Mouse (Mus musculus) forebrain, embryonic 16.5 days (tissue): ENCODE results near the gene Yjefn3. TPM values are rescaled to one million over a fixed set of nuclear protein-coding genes. Genes with fewer than 3 reads are reported as not detected.

Experiments used
- ATAC-seq: fragments of 200-750 bp; cut with Nextera tagmentation; 2 replicates; pipeline ENCODE4 v1.8.0; 2017; ENCODE audit warnings: mild to moderate bottlenecking, moderate library complexity
- H3K27ac ChIP-seq: fragments of 300-500 bp; sonication (generic); 2 replicates; pipeline ENCODE4 v1.5.1; 2014; ENCODE audit warnings: low read length, control low read depth
- H3K27me3 ChIP-seq: fragments of 300-500 bp; sonication (generic); replicated peaks from 2 replicates; pipeline ENCODE4 v1.6.1; 2014; ENCODE audit warnings: low read length; ENCODE audit not compliant: control insufficient read depth, insufficient read depth
- H3K36me3 ChIP-seq: fragments of 300-500 bp; sonication (generic); 2 replicates; pipeline ENCODE4 v1.6.1; 2014; ENCODE audit not compliant: control insufficient read depth, insufficient read depth
- H3K4me1 ChIP-seq: fragments of 300-500 bp; sonication (generic); replicated peaks from 2 replicates; pipeline ENCODE4 v1.6.1; 2014; ENCODE audit warnings: low read length; ENCODE audit not compliant: control insufficient read depth, insufficient read depth
- H3K4me2 ChIP-seq: fragments of 300-500 bp; sonication (generic); 2 replicates; pipeline ENCODE4 v1.6.1; 2014; ENCODE audit warnings: mild to moderate bottlenecking, low read length, control low read depth
- H3K4me3 ChIP-seq: fragments of 300-500 bp; sonication (generic); replicated peaks from 2 replicates; pipeline ENCODE4 v1.5.1; 2014; ENCODE audit warnings: mild to moderate bottlenecking, low read length, control low read depth
- H3K9ac ChIP-seq: fragments of 300-500 bp; sonication (generic); replicated peaks from 2 replicates; pipeline ENCODE4 v1.6.1; 2014; ENCODE audit warnings: low read depth, low read length, control low read depth
- H3K9me3 ChIP-seq: fragments of 300-500 bp; sonication (generic); 2 replicates; pipeline ENCODE4 v1.6.1; 2016; ENCODE audit warnings: low read length; ENCODE audit not compliant: control insufficient read depth
- WGBS: fragments of 180-500 bp; shearing (Covaris S2); extraction: QIAGEN DNeasy Blood & Tissue Kit; methylation state at CpG from one replicate; pipeline ENCODE4 v1.1.7; 2014; 5-methylcytosine and 5-hydroxymethylcytosine counted together
- polyA plus RNA-seq: library from polyadenylated mRNA; unstranded; fragments of >200 nt; fragmentation: Nextera tagmentation; extraction: Ambion mirVana; gene quantifications from 2 replicates; pipeline ENCODE4 v1.2.1, GENCODE M21; 2015

Yjefn3 gene
- polyA plus RNA-seq, 1 experiment from 2014 or later = 10.1 TPM

DNA sequence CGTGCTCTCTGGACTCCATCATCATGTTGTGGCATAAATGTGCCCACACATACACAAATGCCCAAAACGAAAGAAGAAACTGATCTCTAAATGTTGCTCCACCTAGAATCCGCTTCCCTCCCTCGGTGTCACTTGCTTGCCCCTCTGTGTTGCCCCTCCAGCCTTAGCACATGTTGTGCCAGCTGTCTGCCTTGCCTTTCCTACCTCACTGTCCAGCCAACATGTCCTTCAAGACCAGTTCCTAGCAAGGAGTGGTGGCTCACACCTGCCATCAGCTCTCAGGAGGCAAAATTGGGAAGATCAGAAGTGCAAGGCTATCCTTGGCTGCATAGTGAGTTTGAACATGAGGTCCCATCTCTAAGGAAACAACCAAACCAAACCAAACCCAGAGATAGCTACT is 25.1 kb downstream of the Yjefn3 start:
- 90% methylated on average over 4 of the region's 4 CpGs for WGBS
- peaks cover 12% of the 10 kb centered on the region for H3K4me1 ChIP-seq
- H3K4me2 ChIP-seq = no peak overlapping the region
- H3K4me3 ChIP-seq = no peak overlapping the region
- no peaks in the 10 kb centered on the region for H3K36me3 ChIP-seq
- no peak for ATAC-seq
- H3K9me3 ChIP-seq = no peaks in the 10 kb centered on the region
- no peak overlapping the region for H3K27ac ChIP-seq
- H3K9ac ChIP-seq = no peak overlapping the region
- H3K27me3 ChIP-seq = peaks cover 33% of the 10 kb centered on the region

DNA sequence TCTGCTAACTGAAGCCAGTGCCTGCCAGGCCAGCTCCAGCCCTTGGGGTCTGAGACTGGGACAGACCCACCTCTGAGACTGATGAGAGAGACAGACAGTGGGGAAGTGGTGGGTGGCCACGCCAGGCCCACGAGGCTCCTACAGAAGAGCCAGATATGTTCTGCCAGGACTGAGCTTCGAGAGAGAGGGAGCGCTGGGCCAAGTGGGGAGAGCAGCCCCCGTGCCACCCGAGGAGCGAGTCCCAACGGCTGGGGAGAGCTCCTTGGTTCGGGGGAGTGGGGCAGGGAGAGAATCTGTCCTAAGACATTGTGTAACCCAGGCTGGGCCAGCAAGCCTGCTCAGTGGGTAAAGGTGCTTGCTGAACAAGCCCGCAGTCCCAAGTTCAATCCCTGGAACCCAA is 25.5 kb downstream of the Yjefn3 start:
- Histone ChIP-seq H3K4me1 (peaks cover 10% of the 10 kb centered on the region), H3K9me3 (no peaks in the 10 kb centered on the region), H3K9ac (no peak overlapping the region), H3K27me3 (peaks cover 29% of the 10 kb centered on the region), H3K27ac (no peak overlapping the region), H3K36me3 (no peaks in the 10 kb centered on the region; the same call in 1 of the 2 replicates), H3K4me3 (no peak overlapping the region), H3K4me2 (no peak overlapping the region)
- WGBS = 80% methylated on average over 10 of the region's 10 CpGs
- ATAC-seq = no peak

DNA sequence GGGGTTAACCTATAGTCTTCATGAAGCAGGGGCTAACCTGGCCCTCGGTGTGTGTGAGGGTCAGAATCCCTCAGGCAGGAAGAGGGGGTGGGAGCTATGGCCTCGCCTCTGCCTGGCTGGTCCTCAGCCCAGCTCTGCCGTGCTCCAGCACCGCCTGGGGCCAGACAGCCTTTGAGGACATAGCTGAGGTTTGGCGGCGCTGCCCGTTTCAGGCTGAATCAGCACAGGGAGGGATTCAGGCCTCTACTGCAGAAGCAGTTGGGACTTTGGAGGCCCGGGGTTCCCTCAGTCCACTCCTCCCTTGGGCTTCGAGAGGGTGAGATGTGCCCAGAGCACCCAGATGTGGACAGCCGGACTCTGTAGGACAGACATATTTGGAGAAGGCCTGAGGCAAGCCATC is 26.4 kb downstream of the Yjefn3 start:
- ATAC-seq = no peak
- 41% methylated on average over 10 of the region's 10 CpGs for WGBS
- peaks cover 4% of the 10 kb centered on the region for H3K4me1 ChIP-seq

DNA sequence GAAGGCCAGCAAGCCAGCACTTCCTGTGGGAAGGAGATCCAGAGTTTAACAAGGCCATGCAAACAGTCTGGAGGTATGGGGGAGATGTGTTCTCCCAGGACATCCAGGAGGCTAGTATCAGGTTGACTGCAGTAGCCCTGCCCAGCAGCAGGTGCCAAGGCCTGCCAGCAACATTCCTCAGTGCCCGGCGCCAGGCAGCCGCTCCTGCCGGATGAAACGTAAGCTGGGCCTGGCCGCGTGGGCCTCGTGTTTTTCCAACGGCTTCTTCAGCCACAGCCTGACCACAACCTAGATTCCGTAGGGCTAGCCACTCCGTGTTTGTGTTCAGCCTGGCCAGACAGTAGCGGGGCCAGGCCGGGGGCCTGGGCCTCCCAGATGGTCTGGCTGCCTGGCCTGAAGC is 27.9 kb downstream of the Yjefn3 start:
- Histone ChIP-seq H3K4me2 (no peak overlapping the region), H3K27me3 (peaks cover 6% of the 10 kb centered on the region), H3K36me3 (no peaks in the 10 kb centered on the region; the same call in 1 of the 2 replicates), H3K4me1 (no peaks in the 10 kb centered on the region), H3K27ac (no peak overlapping the region), H3K9me3 (no peaks in the 10 kb centered on the region), H3K4me3 (no peak overlapping the region), H3K9ac (no peak overlapping the region)
- WGBS = 86% methylated on average over 13 of the region's 13 CpGs
- ATAC-seq = no peak

More for the DNA sequence above, 26.4 kb downstream of the Yjefn3 start:
- no peaks in the 10 kb centered on the region; the same call in 1 of the 2 replicates for H3K36me3 ChIP-seq
- no peak overlapping the region for H3K4me3 ChIP-seq
- H3K27me3 ChIP-seq = peaks cover 20% of the 10 kb centered on the region
- no peak overlapping the region for H3K9ac ChIP-seq
- no peaks in the 10 kb centered on the region for H3K9me3 ChIP-seq
- H3K27ac ChIP-seq = no peak overlapping the region
- no peak overlapping the region for H3K4me2 ChIP-seq

DNA sequence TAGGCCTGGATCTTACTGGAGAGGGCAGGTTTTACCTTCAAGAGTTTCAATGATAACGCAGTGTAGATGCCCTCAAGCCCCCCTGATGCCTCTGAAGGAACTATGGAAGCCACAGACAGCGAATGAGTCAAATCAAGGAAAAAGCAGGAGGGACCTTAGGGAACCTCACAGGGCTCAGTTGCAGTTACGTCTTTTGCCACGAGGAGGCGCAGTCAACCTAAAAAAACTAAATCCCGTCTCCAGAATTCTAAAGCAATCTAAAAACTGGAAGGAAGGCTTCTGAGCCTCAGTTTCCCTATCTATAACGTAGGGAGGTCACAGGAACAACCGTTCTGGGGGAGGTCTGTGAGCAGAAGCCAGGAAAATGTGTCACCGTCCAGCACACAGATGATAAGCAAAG is 28.4 kb downstream of the Yjefn3 start:
- Histone ChIP-seq H3K4me2 (no peak overlapping the region), H3K4me3 (no peak overlapping the region), H3K36me3 (no peaks in the 10 kb centered on the region; the same call in 1 of the 2 replicates), H3K27me3 (peaks cover 2% of the 10 kb centered on the region), H3K9ac (no peak overlapping the region), H3K27ac (no peak overlapping the region), H3K4me1 (no peaks in the 10 kb centered on the region), H3K9me3 (no peaks in the 10 kb centered on the region)
- 11% methylated on average over 9 of the region's 9 CpGs for WGBS
- no peak for ATAC-seq

DNA sequence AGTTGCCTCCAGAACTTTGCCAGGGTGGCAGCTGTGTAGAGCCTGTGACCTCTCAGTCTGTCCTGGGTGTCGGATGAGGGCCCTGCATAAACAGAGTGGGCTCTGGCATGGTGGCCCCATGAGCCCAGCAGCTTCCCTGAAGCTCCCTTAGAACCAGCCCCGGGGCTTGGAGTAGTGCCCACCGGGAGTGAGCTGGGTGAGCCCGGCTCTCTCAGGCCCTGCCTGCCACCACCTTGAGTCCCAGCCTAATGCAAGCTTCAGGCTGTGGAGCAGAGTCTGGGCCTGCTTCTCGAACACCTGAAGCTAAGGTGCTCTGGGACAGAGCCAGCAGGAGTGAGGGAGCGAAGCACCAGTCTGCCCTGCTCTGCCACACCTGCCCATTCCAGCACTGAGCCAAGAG is 31.6 kb downstream of the Yjefn3 start:
- H3K36me3 ChIP-seq = no peaks in the 10 kb centered on the region; the same call in 1 of the 2 replicates
- no peak for ATAC-seq
- no peaks in the 10 kb centered on the region for H3K4me1 ChIP-seq
- H3K4me2 ChIP-seq = no peak overlapping the region
- H3K9ac ChIP-seq = no peak overlapping the region
- no peaks in the 10 kb centered on the region for H3K27me3 ChIP-seq
- H3K9me3 ChIP-seq = no peaks in the 10 kb centered on the region
- WGBS = 93% methylated on average over 6 of the region's 6 CpGs
- no peak overlapping the region for H3K4me3 ChIP-seq
- H3K27ac ChIP-seq = no peak overlapping the region

DNA sequence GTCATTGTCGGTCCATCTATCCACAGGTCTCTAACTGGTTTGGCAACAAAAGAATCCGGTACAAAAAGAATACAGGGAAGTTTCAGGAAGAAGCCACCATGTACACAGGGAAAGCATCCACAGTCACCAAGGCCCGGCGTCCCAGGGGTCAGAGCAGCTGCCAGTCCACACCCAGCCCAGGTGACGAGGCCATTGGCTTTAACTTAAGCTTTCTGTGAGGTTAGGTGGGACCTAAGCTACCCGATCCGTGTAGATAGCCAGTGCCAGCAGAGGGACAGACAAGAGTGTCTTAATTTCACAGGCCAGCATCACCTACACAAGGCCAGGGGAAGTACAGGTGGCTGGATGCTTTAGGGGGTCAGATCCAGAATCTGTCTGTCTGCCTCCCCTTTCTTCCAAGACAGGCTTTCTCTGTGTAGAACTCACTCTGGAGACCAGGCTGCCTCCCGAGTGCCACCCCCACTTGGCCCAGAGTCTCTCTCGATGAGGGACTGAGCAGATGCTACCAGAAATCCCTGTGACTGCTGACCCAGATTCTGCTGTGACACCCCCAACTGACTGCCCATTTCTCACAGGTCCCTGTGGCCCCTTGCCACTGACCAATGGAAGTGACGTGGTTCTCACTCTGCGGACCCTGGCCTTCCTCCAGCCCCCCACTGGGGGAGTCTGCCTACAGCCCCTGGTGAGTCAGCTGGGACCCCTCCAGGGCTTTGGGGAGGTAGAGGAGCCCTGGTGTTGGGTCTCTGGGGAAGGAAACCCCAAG is 32.3 kb downstream of the Yjefn3 start:
- Histone ChIP-seq H3K4me3 (no peak overlapping the region), H3K4me1 (no peaks in the 10 kb centered on the region), H3K27me3 (no peaks in the 10 kb centered on the region), H3K36me3 (no peaks in the 10 kb centered on the region; the same call in none of the 2 replicates), H3K4me2 (no peak overlapping the region), H3K9ac (no peak overlapping the region), H3K27ac (no peak overlapping the region), H3K9me3 (no peaks in the 10 kb centered on the region)
- WGBS = 87% methylated on average over 11 of the region's 11 CpGs
- ATAC-seq = no peak

DNA sequence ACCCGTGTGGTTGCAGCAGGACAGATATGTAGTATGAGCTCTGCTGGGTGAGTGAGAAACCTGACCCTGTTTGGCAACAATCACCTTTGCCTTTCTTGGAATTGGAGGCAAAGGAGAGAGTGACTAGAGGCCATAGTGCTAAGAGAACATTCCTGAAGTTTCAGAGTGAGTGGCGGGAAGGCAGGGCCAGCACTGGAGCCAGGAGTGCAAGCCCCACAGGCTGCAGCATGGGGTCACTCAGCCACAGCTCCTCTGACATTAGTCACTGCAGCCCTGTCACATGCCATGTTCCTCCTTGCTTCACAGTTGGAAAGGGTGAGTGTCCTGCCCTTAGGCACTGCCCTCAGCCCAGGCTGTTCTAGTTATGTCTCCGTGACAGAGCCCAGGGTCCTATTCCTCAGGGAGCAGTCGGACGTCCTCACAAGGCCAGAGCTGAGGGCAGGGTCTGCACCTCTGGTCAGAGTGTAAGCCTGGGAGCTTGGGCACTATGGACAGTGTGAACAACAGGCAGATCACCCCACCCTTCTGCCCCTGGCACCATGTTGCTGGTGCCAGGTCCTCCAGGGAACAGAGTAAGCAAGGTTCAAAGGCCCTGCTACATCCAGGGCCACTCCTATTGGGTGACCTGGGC is 34.7 kb downstream of the Yjefn3 start:
- 88% methylated on average over 5 of the region's 5 CpGs for WGBS
- H3K4me2 ChIP-seq = no peak overlapping the region
- H3K9ac ChIP-seq = no peak overlapping the region
- no peaks in the 10 kb centered on the region for H3K4me1 ChIP-seq
- H3K4me3 ChIP-seq = no peak overlapping the region
- no peaks in the 10 kb centered on the region; the same call in none of the 2 replicates for H3K36me3 ChIP-seq
- ATAC-seq = no peak
- H3K27me3 ChIP-seq = no peaks in the 10 kb centered on the region
- H3K27ac ChIP-seq = no peak overlapping the region
- no peaks in the 10 kb centered on the region for H3K9me3 ChIP-seq

DNA sequence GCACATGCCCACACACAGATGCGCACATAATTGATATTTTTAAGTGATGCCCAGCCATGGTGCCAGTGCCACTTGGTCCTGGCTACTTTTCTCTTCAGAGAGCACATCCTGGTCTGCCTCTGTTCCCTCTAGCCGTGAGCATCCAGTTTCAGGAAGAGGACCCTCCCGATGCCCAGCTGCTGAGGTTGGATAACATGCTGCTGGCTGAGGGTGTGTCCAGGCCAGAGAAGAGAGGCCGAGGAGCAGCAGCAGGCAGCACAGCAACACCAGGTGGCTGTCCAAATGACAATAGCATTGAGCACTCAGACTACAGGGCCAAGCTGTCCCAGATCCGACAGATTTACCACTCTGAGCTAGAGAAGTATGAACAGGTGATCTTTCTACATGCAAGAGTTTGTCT is 38.3 kb downstream of the Yjefn3 start:
- Histone ChIP-seq H3K9me3 (no peaks in the 10 kb centered on the region), H3K36me3 (peaks cover under 1% of the 10 kb centered on the region; the same call in 1 of the 2 replicates), H3K4me2 (no peak overlapping the region), H3K4me1 (no peaks in the 10 kb centered on the region), H3K27me3 (no peaks in the 10 kb centered on the region), H3K27ac (no peak overlapping the region), H3K4me3 (no peak overlapping the region), H3K9ac (no peak overlapping the region)
- WGBS = 83% methylated on average over 5 of the region's 5 CpGs
- no peak for ATAC-seq
